Mouse (Mus musculus) hindbrain, embryonic 12.5 days (tissue): ENCODE data around the gene Rsc1a1. TPM values are rescaled to one million over a fixed set of nuclear protein-coding genes. Genes with fewer than 3 reads are reported as not detected.
A peak's percentile ranks its signal among the peaks of the same experiment; 100 is the strongest.

Experiments used
- ATAC-seq: fragments of 200-750 bp; cut with Nextera tagmentation; 2 replicates; pipeline ENCODE4 v1.8.0; 2017; ENCODE audit warnings: moderate TSS enrichment; ENCODE audit not compliant: low FRiP score
- H3K27ac ChIP-seq: fragments of 300-500 bp; sonication (generic); 2 replicates; pipeline ENCODE4 v1.5.1; 2016; ENCODE audit warnings: mild to moderate bottlenecking
- H3K27me3 ChIP-seq: fragments of 300-500 bp; sonication (generic); 2 replicates; pipeline ENCODE4 v1.6.1; 2016; ENCODE audit warnings: mild to moderate bottlenecking
- H3K36me3 ChIP-seq: fragments of 300-500 bp; sonication (generic); 2 replicates; pipeline ENCODE4 v1.6.1; 2016; ENCODE audit warnings: mild to moderate bottlenecking
- H3K4me1 ChIP-seq: fragments of 300-500 bp; sonication (generic); 2 replicates; pipeline ENCODE4 v1.6.1; 2016
- H3K4me2 ChIP-seq: fragments of 300-500 bp; sonication (generic); replicated peaks from 2 replicates; pipeline ENCODE4 v1.6.1; 2016; ENCODE audit warnings: mild to moderate bottlenecking
- H3K4me3 ChIP-seq: fragments of 300-500 bp; sonication (generic); 2 replicates; pipeline ENCODE4 v1.5.1; 2016; ENCODE audit warnings: mild to moderate bottlenecking
- H3K9ac ChIP-seq: fragments of 300-500 bp; sonication (generic); 2 replicates; pipeline ENCODE4 v1.6.1; 2016; ENCODE audit warnings: mild to moderate bottlenecking, moderate library complexity
- H3K9me3 ChIP-seq: fragments of 300-500 bp; sonication (generic); replicated peaks from 2 replicates; pipeline ENCODE4 v1.6.1; 2016; ENCODE audit warnings: mild to moderate bottlenecking
- whole genome bisulfite sequencing: fragments of 180-500 bp; shearing (Covaris S2); methylation state at CpG from one replicate; pipeline ENCODE4 v1.1.7; 2016; 5-methylcytosine and 5-hydroxymethylcytosine counted together
- polyA plus RNA-seq: library from polyadenylated mRNA; unstranded; fragments of >200 nt; fragmentation: Nextera tagmentation; extraction: Ambion mirVana; gene quantifications from 2 replicates; pipeline ENCODE4 v1.2.1, GENCODE M21; 2016

Rsc1a1 gene
- polyA plus RNA-seq, 1 experiment from 2014 or later: 0.43 TPM

DNA sequence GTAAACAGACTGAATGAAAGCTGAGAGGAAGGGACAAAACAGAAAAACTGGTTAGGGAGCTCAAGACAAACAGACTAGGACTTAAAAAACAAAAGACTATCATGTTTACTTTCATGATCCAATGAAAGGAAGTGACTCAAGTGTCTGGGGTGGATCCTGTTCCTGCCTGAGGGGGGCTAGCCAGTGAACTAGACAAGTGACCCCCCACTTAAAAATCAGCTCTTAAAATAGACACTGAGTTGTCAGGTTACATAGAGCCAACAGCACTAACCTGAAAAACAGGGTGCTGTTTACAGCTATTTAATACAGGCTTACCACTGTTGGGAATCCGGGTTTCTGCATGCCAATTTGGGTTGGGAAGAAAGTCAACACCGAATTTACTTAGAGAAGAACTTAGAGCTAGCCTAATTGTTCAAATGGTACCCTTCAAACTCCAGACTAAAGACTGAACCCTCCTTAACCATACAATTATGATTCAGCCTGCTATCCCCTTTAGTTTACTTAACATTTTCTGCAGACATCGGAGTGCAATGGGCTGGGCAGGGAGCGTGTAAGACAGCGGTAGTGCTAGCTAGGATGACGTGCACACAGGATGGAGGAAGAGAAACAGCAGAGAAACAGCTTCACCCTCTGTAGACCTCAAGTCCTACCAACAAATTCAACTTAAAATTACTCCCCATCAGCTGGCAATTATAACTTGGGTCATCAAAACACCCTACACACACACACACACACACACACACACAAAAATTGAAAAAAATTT is 35.5 kb upstream of the Rsc1a1 start:
- H3K9ac ChIP-seq: no peak overlapping the region
- H3K27me3 ChIP-seq: no peaks in the 10 kb centered on the region
- WGBS: 78% methylated on average over 6 of the region's 6 CpGs
- H3K4me1 ChIP-seq: peaks cover 18% of the 10 kb centered on the region
- no peak overlapping the region for H3K27ac ChIP-seq
- ATAC-seq: no peak
- H3K4me2 ChIP-seq: peak overlapping the region; percentile 93
- peaks cover 14% of the 10 kb centered on the region; the same call in 1 of the 2 replicates for H3K36me3 ChIP-seq
- no peak overlapping the region for H3K4me3 ChIP-seq
- H3K9me3 ChIP-seq: no peaks in the 10 kb centered on the region

DNA sequence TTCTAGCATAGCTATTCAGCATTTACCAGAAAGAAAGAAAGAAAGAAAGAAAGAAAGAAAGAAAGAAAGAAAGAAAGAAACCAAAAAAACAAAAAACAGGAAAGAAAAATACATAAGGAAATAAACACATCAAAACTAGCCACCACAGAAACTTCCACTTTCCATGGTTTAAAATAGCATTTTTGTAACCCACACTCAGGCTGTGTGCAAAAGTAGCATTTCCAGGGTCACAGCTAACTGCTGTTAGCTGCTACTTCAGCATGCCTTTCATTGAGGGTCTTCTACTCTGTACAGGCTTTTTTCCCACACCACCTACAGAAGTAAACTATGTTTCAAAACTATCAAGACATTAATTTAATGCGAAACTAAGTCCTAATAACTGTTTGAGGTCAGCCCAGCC is 33.9 kb upstream of the Rsc1a1 start:
- 100% methylated on average over 1 of the region's 1 CpGs for WGBS

GRCm38 (mm10) chr4:141717633-141718032 is 32.2 kb upstream of the Rsc1a1 start:
- peaks cover 15% of the 10 kb centered on the region for H3K4me1 ChIP-seq
- no peaks in the 10 kb centered on the region for H3K27me3 ChIP-seq
- no peak for ATAC-seq
- no peak overlapping the region for H3K4me2 ChIP-seq
- H3K4me3 ChIP-seq: no peak overlapping the region
- no peaks in the 10 kb centered on the region for H3K9me3 ChIP-seq
- peaks cover 25% of the 10 kb centered on the region for H3K36me3 ChIP-seq
- H3K27ac ChIP-seq: no peak overlapping the region
- H3K9ac ChIP-seq: no peak overlapping the region
- 80% methylated on average over 4 of the region's 4 CpGs for WGBS

More for the DNA sequence above, 33.9 kb upstream of the Rsc1a1 start:
- no peak for ATAC-seq
- no peaks in the 10 kb centered on the region for H3K9me3 ChIP-seq
- no peak overlapping the region for H3K4me3 ChIP-seq
- no peak overlapping the region for H3K27ac ChIP-seq
- no peaks in the 10 kb centered on the region for H3K27me3 ChIP-seq
- H3K36me3 ChIP-seq: peaks cover 14% of the 10 kb centered on the region; the same call in 1 of the 2 replicates
- no peak overlapping the region for H3K4me2 ChIP-seq
- no peak overlapping the region for H3K9ac ChIP-seq
- peaks cover 18% of the 10 kb centered on the region for H3K4me1 ChIP-seq

DNA sequence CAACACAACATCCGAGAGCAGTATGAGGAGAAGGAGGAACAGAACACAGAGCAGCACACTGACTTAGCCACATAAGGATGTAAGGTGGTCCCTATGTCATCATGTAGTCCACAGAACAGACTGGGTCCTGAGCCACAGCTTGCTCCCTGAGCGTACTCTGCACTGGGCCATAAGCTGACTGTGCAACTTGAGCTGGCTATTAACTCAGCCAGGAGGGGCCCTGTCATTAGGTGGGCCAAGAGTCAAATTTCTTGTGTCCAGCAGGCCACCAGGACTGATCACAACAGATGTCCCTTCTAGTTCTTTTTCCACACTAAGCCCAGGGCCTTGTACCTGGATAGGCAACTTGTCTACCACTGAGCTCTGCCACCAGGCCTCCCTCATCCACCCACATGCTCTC is 29.6 kb upstream of the Rsc1a1 start:
- H3K4me1 ChIP-seq: peaks cover 4% of the 10 kb centered on the region; the same call in 1 of the 2 replicates

GRCm38 (mm10) chr4:141713598-141714142 is 28.3 kb upstream of the Rsc1a1 start:
- ATAC-seq: no peak
- peaks cover 53% of the 10 kb centered on the region for H3K36me3 ChIP-seq
- 87% methylated on average over 5 of the region's 5 CpGs for WGBS

More for the DNA sequence above, 29.6 kb upstream of the Rsc1a1 start:
- 78% methylated on average over 2 of the region's 2 CpGs for WGBS
- Histone ChIP-seq H3K4me3 (no peak overlapping the region), H3K9ac (no peak overlapping the region), H3K4me2 (no peak overlapping the region), H3K9me3 (no peaks in the 10 kb centered on the region), H3K36me3 (peaks cover 40% of the 10 kb centered on the region), H3K27ac (no peak overlapping the region), H3K27me3 (no peaks in the 10 kb centered on the region)
- no peak for ATAC-seq

DNA sequence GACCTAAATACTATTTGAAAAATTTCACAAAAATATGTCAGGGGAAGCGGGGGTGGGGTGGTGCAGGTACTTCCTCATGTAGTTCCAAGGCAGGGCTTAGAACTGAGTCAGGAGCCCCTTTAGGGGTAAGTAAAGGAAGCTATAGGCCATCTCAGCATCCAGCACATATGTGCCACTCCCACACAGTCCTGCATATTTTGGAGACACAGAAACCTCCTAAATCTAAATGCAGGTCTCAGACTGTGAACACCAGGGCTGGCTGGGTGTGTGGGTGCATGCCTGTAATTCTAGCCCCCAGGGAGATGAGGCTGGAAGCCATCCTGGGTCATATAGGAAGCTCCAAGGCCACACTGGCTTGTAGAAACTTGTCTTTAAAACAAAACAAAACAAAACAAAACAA is 25.9 kb upstream of the Rsc1a1 start:
- H3K4me1 ChIP-seq: no peaks in the 10 kb centered on the region; the same call in 1 of the 2 replicates
- H3K9me3 ChIP-seq: no peaks in the 10 kb centered on the region
- no peak overlapping the region for H3K4me2 ChIP-seq
- no peaks in the 10 kb centered on the region for H3K27me3 ChIP-seq
- 97% methylated on average over 1 of the region's 1 CpGs for WGBS
- no peak overlapping the region for H3K4me3 ChIP-seq
- no peak overlapping the region for H3K27ac ChIP-seq
- H3K36me3 ChIP-seq: peaks cover 69% of the 10 kb centered on the region
- H3K9ac ChIP-seq: no peak overlapping the region
- ATAC-seq: no peak

More at GRCm38 (mm10) chr4:141713598-141714142, 28.3 kb upstream of the Rsc1a1 start:
- Histone ChIP-seq H3K9ac (no peak overlapping the region), H3K27me3 (no peaks in the 10 kb centered on the region), H3K4me1 (no peaks in the 10 kb centered on the region; the same call in 1 of the 2 replicates), H3K9me3 (no peaks in the 10 kb centered on the region), H3K27ac (no peak overlapping the region), H3K4me2 (no peak overlapping the region), H3K4me3 (no peak overlapping the region)

DNA sequence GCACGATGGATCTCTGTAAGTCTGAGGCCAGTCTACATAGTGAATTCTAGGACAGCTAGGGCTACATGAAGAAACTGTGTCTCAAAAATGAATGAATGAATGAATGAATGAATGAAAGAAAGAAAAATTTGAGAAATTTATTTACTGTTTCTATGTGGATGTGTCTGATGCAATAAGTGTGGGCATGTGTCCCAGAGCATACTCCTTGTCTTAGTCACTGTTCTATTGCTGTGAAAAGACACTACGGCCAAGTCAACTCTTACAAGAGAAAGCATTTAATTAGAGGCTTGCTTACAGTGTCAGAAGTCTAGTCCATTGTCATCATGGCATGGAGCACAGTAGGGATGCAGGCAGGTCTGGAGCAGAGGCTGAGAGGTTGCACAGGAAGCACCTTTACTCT is 23.6 kb upstream of the Rsc1a1 start:
- H3K4me2 ChIP-seq: no peak overlapping the region
- no peak overlapping the region for H3K9ac ChIP-seq
- peaks cover 92% of the 10 kb centered on the region for H3K36me3 ChIP-seq
- H3K27me3 ChIP-seq: no peaks in the 10 kb centered on the region
- H3K4me3 ChIP-seq: no peak overlapping the region
- ATAC-seq: no peak
- no peaks in the 10 kb centered on the region for H3K4me1 ChIP-seq
- H3K9me3 ChIP-seq: no peaks in the 10 kb centered on the region
- H3K27ac ChIP-seq: no peak overlapping the region
- WGBS: 99% methylated on average over 2 of the region's 2 CpGs

- H3K27ac ChIP-seq: no peak overlapping the region
- 98% methylated on average over 7 of the region's 7 CpGs for WGBS
- ATAC-seq: no peak
Observed at GRCm38 (mm10) chr4:141708005-141708404, 22.6 kb upstream of the Rsc1a1 start.

DNA sequence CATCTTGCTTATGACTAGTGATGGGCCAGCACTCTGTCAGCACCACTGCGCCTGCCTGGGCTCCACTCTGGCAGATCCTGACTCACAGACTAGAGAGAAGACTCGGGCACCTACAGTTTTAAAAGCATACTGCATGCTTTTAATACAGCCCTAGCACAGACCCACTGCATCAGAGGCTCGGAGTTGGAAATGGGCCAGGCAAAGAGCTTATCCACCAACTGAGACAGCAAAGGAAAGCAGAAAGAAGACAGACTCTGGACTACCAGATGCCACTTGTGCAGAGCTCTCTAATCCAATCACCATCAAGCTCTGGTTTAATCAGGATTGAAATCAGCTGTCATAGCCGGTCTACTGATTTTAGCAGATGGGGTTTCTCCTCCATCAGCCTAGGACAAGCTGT is 19.9 kb upstream of the Rsc1a1 start:
- no peak for ATAC-seq
- no peaks in the 10 kb centered on the region for H3K27me3 ChIP-seq
- H3K4me2 ChIP-seq: no peak overlapping the region
- H3K9me3 ChIP-seq: no peaks in the 10 kb centered on the region
- WGBS: 92% methylated on average over 4 of the region's 4 CpGs
- H3K9ac ChIP-seq: no peak overlapping the region
- H3K4me1 ChIP-seq: no peaks in the 10 kb centered on the region
- peaks cover 88% of the 10 kb centered on the region for H3K36me3 ChIP-seq
- no peak overlapping the region for H3K4me3 ChIP-seq
- no peak overlapping the region for H3K27ac ChIP-seq

More at GRCm38 (mm10) chr4:141708005-141708404, 22.6 kb upstream of the Rsc1a1 start:
- no peaks in the 10 kb centered on the region for H3K4me1 ChIP-seq
- H3K4me3 ChIP-seq: no peak overlapping the region
- H3K27me3 ChIP-seq: no peaks in the 10 kb centered on the region
- H3K9me3 ChIP-seq: no peaks in the 10 kb centered on the region
- H3K4me2 ChIP-seq: no peak overlapping the region
- H3K36me3 ChIP-seq: peaks cover 92% of the 10 kb centered on the region
- no peak overlapping the region for H3K9ac ChIP-seq

GRCm38 (mm10) chr4:141704625-141705024 is 19.2 kb upstream of the Rsc1a1 start:
- 95% methylated on average over 2 of the region's 2 CpGs for WGBS
- Histone ChIP-seq H3K9me3 (no peaks in the 10 kb centered on the region), H3K36me3 (peaks cover 89% of the 10 kb centered on the region), H3K4me1 (no peaks in the 10 kb centered on the region), H3K27ac (no peak overlapping the region), H3K4me2 (no peak overlapping the region), H3K9ac (no peak overlapping the region), H3K4me3 (no peak overlapping the region), H3K27me3 (no peaks in the 10 kb centered on the region)
- ATAC-seq: no peak

- 96% methylated on average over 8 of the region's 8 CpGs for WGBS
- H3K9ac ChIP-seq: no peak overlapping the region
- H3K4me2 ChIP-seq: no peak overlapping the region
- H3K4me3 ChIP-seq: no peak overlapping the region
- H3K27me3 ChIP-seq: no peaks in the 10 kb centered on the region
- no peaks in the 10 kb centered on the region for H3K4me1 ChIP-seq
- H3K27ac ChIP-seq: no peak overlapping the region
- H3K36me3 ChIP-seq: peaks cover 77% of the 10 kb centered on the region
- no peaks in the 10 kb centered on the region for H3K9me3 ChIP-seq
- ATAC-seq: no peak
Observed at GRCm38 (mm10) chr4:141694719-141695118, 9.3 kb upstream of the Rsc1a1 start.

GRCm38 (mm10) chr4:141688505-141688904 is 3.1 kb upstream of the Rsc1a1 start:
- Histone ChIP-seq H3K9ac (no peak overlapping the region), H3K4me1 (no peaks in the 10 kb centered on the region), H3K4me3 (no peak overlapping the region), H3K36me3 (peaks cover 69% of the 10 kb centered on the region), H3K27ac (no peak overlapping the region), H3K9me3 (no peaks in the 10 kb centered on the region), H3K4me2 (no peak overlapping the region), H3K27me3 (no peaks in the 10 kb centered on the region)
- no peak for ATAC-seq
- 91% methylated on average over 8 of the region's 8 CpGs for WGBS

- Histone ChIP-seq H3K27ac (no peak overlapping the region), H3K36me3 (peaks cover 60% of the 10 kb centered on the region), H3K27me3 (no peaks in the 10 kb centered on the region), H3K4me3 (no peak overlapping the region), H3K4me2 (no peak overlapping the region), H3K9ac (no peak overlapping the region), H3K9me3 (no peaks in the 10 kb centered on the region), H3K4me1 (peaks cover 5% of the 10 kb centered on the region; the same call in 1 of the 2 replicates)
- WGBS: 81% methylated on average over 8 of the region's 8 CpGs
- ATAC-seq: no peak
Observed at GRCm38 (mm10) chr4:141686525-141686924, 1.1 kb upstream of the Rsc1a1 start.
